Mouse (Mus musculus): ENCODE measurements at regions not wholly inside any gene's neighbourhood (a gene's known extent, or its start where the extent isn't known, plus 50 kb on each side); places are given as distances from the start of the nearest gene placed in this dataset.

DNA sequence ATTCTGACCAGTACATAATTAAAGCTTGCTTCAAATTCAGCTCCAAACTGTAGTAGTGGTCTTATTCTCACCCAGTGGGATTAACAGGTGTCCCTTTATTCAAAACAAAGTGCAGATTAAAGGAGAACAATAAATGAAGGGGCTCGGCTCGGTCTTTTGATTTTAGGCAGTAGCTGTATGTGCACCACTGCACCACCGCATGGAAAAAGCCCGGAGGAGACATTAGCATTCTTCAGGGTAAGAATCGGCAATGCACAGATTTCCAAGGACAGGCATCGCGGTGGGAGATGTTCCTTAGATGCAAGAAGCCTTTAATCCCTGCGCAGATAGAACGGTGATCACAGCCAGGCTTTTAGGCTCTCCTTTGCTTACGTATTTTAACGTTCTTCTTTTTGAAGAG lies 112.8 kb downstream of the Rpap3 start:
- no peaks in the 10 kb centered on the region for H3K79me2 ChIP-seq (ENCODE audit: control insufficient read depth, insufficient read depth, low read length, poor library complexity)
- no peak for TF ChIP-seq E2F4 (IDR thresholded peaks at IDR 0.05; ENCODE audit: borderline replicate concordance, low read depth, low read length)
- no peak for TF ChIP-seq GABPA (IDR thresholded peaks at IDR 0.05; ENCODE audit: low read depth, low read length)
- no peak for TF ChIP-seq MYB (IDR thresholded peaks at IDR 0.05; ENCODE audit: low read depth, low read length)
- TF ChIP-seq ELF1 (IDR thresholded peaks at IDR 0.05; ENCODE audit: low read depth, low read length) = no peak
- no peak overlapping the region for H3K27ac ChIP-seq (ENCODE audit: control insufficient read depth, low read depth, low read length)
- peaks cover 23 to 26% of the 10 kb centered on the region in 2 experiments for H3K4me1 ChIP-seq (ENCODE audit: control insufficient read depth in 1 of 2, insufficient read depth in 2 of 2, low read length in 2 of 2)
- no peaks in the 10 kb centered on the region for H3K9me3 ChIP-seq (replicated peaks; ENCODE audit: insufficient read depth, low read length)
- no peak overlapping the region for H3K9ac ChIP-seq (ENCODE audit: control insufficient read depth, low read depth, low read length, poor library complexity, severe bottlenecking)
- H3K4me3 ChIP-seq (ENCODE audit: control insufficient read depth in 1 of 2, insufficient read depth in 1 of 2, low read depth in 2 of 2, low read length in 2 of 2) = no peak overlapping the region
- no peaks in the 10 kb centered on the region for H3K27me3 ChIP-seq (ENCODE audit: control insufficient read depth in 1 of 2, insufficient read depth in 2 of 2, low read length in 2 of 2)
- DNase-seq (ENCODE audit: low read depth, low spot score) = no peak
- peaks cover 0 to 26% of the 10 kb centered on the region in 2 experiments; a peak in 2 of 4 replicates for H3K36me3 ChIP-seq (ENCODE audit: control insufficient read depth in 1 of 2, insufficient read depth in 2 of 2, low read length in 2 of 2)

DNA sequence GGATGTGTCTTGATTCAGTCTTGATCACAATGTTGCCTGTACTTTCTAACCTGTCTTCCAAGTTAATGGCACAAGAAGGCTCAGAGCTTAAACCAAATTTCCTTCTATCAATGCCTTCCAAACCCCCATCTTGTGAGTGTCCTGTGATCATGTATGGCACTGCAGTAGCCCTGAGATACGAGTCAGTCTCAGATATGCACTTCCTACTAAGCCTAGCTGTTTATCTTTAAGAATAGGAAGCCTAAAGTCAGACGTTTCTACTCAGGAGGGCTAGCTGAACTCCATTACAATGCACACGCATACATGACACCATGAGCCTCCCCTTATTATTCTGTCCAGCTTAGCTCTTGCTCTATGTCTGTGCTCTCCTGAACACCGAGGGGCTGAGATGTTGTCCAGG lies 114.2 kb downstream of the Rpap3 start:
- H3K27ac ChIP-seq (ENCODE audit: control insufficient read depth, low read depth, low read length) = peak overlapping the region; percentile 86
- peak overlapping the region; percentile 15 to 41 for H3K4me3 ChIP-seq (ENCODE audit: control insufficient read depth in 1 of 2, insufficient read depth in 1 of 2, low read depth in 2 of 2, low read length in 2 of 2)
- TF ChIP-seq ETS1 (IDR thresholded peaks at IDR 0.05; ENCODE audit: low read depth, low read length) (peak; percentile 73), TBP (IDR thresholded peaks at IDR 0.05; ENCODE audit: low read depth, low read length) (0 out of 2 replicates have a peak, but pooled peaks have one; percentile 34), RCOR1 (IDR thresholded peaks at IDR 0.05; ENCODE audit: low read depth, low read length) (peak; percentile 63), EP300 (IDR thresholded peaks at IDR 0.05; ENCODE audit: low read depth in 1 of 2, low read length in 2 of 2) (peak; percentile 83 to 91), TCF12 (IDR thresholded peaks at IDR 0.05; ENCODE audit: low read depth, low read length) (peak; percentile 91), NELFE (IDR thresholded peaks at IDR 0.05; ENCODE audit: low read depth, low read length) (peak; percentile 43), MYC (IDR thresholded peaks at IDR 0.05; ENCODE audit: low read depth, low read length) (0 out of 2 replicates have a peak, but pooled peaks have one; percentile 37), CTCF (IDR thresholded peaks at IDR 0.05 in 2 of 3, conservative IDR thresholded peaks at IDR 0.05 in 1 of 3; ENCODE audit: control insufficient read depth in 1 of 3, insufficient read depth in 1 of 3, low read depth in 2 of 3, low read length in 3 of 3, poor library complexity in 1 of 3, severe bottlenecking in 1 of 3) (no peak), TAL1 (IDR thresholded peaks at IDR 0.05; ENCODE audit: low read length) (peak; percentile 64), ZKSCAN1 (IDR thresholded peaks at IDR 0.05; ENCODE audit: low read depth, low read length) (0 out of 2 replicates have a peak, but pooled peaks have one; percentile 36), ELF1 (IDR thresholded peaks at IDR 0.05; ENCODE audit: low read depth, low read length) (peak; percentile 76), ZC3H11A (IDR thresholded peaks at IDR 0.05; ENCODE audit: low read depth, low read length) (no peak), CHD1 (IDR thresholded peaks at IDR 0.05; ENCODE audit: low read depth, low read length) (0 out of 2 replicates have a peak, but pooled peaks have one; percentile 90), MAX (IDR thresholded peaks at IDR 0.05; ENCODE audit: low read length) (no peak), MYB (IDR thresholded peaks at IDR 0.05; ENCODE audit: low read depth, low read length) (peak; percentile 22; the same call in 1 of the 2 replicates), UBTF (IDR thresholded peaks at IDR 0.05; ENCODE audit: borderline replicate concordance, insufficient read depth, low read depth, low read length) (no peak), GATA1 (IDR thresholded peaks at IDR 0.05; ENCODE audit: low read depth, low read length) (peak; percentile 91)
- peak; percentile 85 for DNase-seq (ENCODE audit: low read depth, low spot score)
- peaks cover 23 to 31% of the 10 kb centered on the region in 2 experiments for H3K4me1 ChIP-seq (ENCODE audit: control insufficient read depth in 1 of 2, insufficient read depth in 2 of 2, low read length in 2 of 2)
- no peaks in the 10 kb centered on the region for H3K9me3 ChIP-seq (replicated peaks; ENCODE audit: insufficient read depth, low read length)
- H3K27me3 ChIP-seq (ENCODE audit: control insufficient read depth in 1 of 2, insufficient read depth in 2 of 2, low read length in 2 of 2) = no peaks in the 10 kb centered on the region
- H3K9ac ChIP-seq (ENCODE audit: control insufficient read depth, low read depth, low read length, poor library complexity, severe bottlenecking) = peak overlapping the region; percentile 53
- H3K36me3 ChIP-seq (ENCODE audit: control insufficient read depth in 1 of 2, insufficient read depth in 2 of 2, low read length in 2 of 2) = peaks cover 0 to 26% of the 10 kb centered on the region in 2 experiments; a peak in 2 of 4 replicates
- H3K79me2 ChIP-seq (ENCODE audit: control insufficient read depth, insufficient read depth, low read length, poor library complexity) = no peaks in the 10 kb centered on the region

Measured in MEL (cell line).